Comparison of ENCODE assay signal across 8 mouse cellular contexts in genomic region chr10:44267426-44268142, GRCm38 (mm10). TPM values are rescaled to one million over a fixed set of nuclear protein-coding genes. Genes with fewer than 3 reads are reported as not detected.
A peak's percentile ranks its signal among the peaks of the same experiment; 100 is the strongest.
DNase-seq lines count a peak whose midpoint lies in the region; ATAC-seq and TF ChIP-seq lines count a peak whose summit lies in the region.

No protein-coding gene starts in this region.

- no peak overlapping the region for H3K27ac ChIP-seq in cortical plate, adult 2 months (ENCODE audit: insufficient read depth, low read length)
- peak overlapping the region; percentile 62 for H3K27ac ChIP-seq in hindbrain, postnatal 0 days
- H3K27ac ChIP-seq in midbrain, embryonic 13.5 days: 0 out of 2 replicates have a peak overlapping the region, but pooled peaks have one; percentile 54

- TF ChIP-seq POLR2A in cortical plate, adult 2 months (IDR thresholded peaks at IDR 0.05; ENCODE audit: extremely low read depth, insufficient read depth, low read length): no peak

- H3K4me2 ChIP-seq in hindbrain, postnatal 0 days (ENCODE audit: low read depth, low read length): peak overlapping the region; percentile 94
- H3K4me2 ChIP-seq in midbrain, embryonic 13.5 days (replicated peaks): peak overlapping the region; percentile 77

- peak overlapping the region; percentile 55 for H3ac ChIP-seq in C2C12 (ENCODE audit: control insufficient read depth, insufficient read length, low read depth)

- H3K4me1 ChIP-seq in cortical plate, adult 2 months (ENCODE audit: control insufficient read depth, insufficient read depth, low read length): peaks cover 2% of the 10 kb centered on the region; the same call in 1 of the 2 replicates
- peaks cover 7% of the 10 kb centered on the region for H3K4me1 ChIP-seq in hindbrain, postnatal 0 days (ENCODE audit: insufficient read depth, low read length)
- peaks cover 31% of the 10 kb centered on the region for H3K4me1 ChIP-seq in midbrain, embryonic 13.5 days (replicated peaks)

- ATAC-seq in hindbrain, postnatal 0 days: peak; percentile 25
- ATAC-seq in midbrain, embryonic 13.5 days: peak; percentile 18

- H3K4me3 ChIP-seq in C2C12 (ENCODE audit: insufficient read depth, poor library complexity, severe bottlenecking): peak overlapping the region; percentile 76
- H3K4me3 ChIP-seq in cortical plate, adult 2 months (ENCODE audit: insufficient read depth, low read length): peak overlapping the region; percentile 58
- H3K4me3 ChIP-seq in hindbrain, postnatal 0 days (ENCODE audit: low read length): peak overlapping the region; percentile 96
- H3K4me3 ChIP-seq in midbrain, embryonic 13.5 days (replicated peaks): peak overlapping the region; percentile 64

- DNase-seq in cerebellum, adult 9-11 months: peak; percentile 21
- DNase-seq in cerebellum, adult 11-12 months: no peak
- DNase-seq in hindbrain, postnatal 0 days (ENCODE audit: low spot score): no peak
- no peak for DNase-seq in urinary bladder, postnatal 14 days (ENCODE audit: low spot score)
- DNase-seq in embryo, embryonic 10 days (ENCODE audit: low spot score): no peak

- H3K9ac ChIP-seq in hindbrain, postnatal 0 days (replicated peaks; ENCODE audit: low read length): peak overlapping the region; percentile 80
- H3K9ac ChIP-seq in midbrain, embryonic 13.5 days (replicated peaks): peak overlapping the region; percentile 62

- no peaks in the 10 kb centered on the region for H3K27me3 ChIP-seq in C2C12 (ENCODE audit: control insufficient read depth, insufficient read depth, insufficient read length)
- no peaks in the 10 kb centered on the region for H3K27me3 ChIP-seq in hindbrain, postnatal 0 days (ENCODE audit: insufficient read depth, low read length)
- no peaks in the 10 kb centered on the region for H3K27me3 ChIP-seq in midbrain, embryonic 13.5 days

- no peaks in the 10 kb centered on the region for H3K9me3 ChIP-seq in hindbrain, postnatal 0 days (ENCODE audit: low read length)
- no peaks in the 10 kb centered on the region for H3K9me3 ChIP-seq in midbrain, embryonic 13.5 days

- peaks cover 13% of the 10 kb centered on the region for H3K36me3 ChIP-seq in C2C12 (ENCODE audit: control insufficient read depth, insufficient read depth)
- H3K36me3 ChIP-seq in hindbrain, postnatal 0 days (ENCODE audit: insufficient read depth, low read length): no peaks in the 10 kb centered on the region
- no peaks in the 10 kb centered on the region for H3K36me3 ChIP-seq in midbrain, embryonic 13.5 days

- H3K79me3 ChIP-seq in C2C12 (ENCODE audit: low read depth): peaks cover 41% of the 10 kb centered on the region

- TF ChIP-seq CTCF in C2C12 (IDR thresholded peaks at IDR 0.05; ENCODE audit: control insufficient read depth, insufficient read depth, insufficient read length): no peak
- TF ChIP-seq CTCF in cortical plate, adult 2 months (IDR thresholded peaks at IDR 0.05; ENCODE audit: extremely low read depth, insufficient read depth, low read length): no peak
- TF ChIP-seq CTCF in hindbrain, postnatal 0 days (IDR thresholded peaks at IDR 0.05; ENCODE audit: low read depth): no peak

- 8% methylated on average over 11 of the region's 11 CpGs for WGBS in hindbrain, postnatal 0 days
- WGBS in midbrain, embryonic 13.5 days: 14% methylated on average over 11 of the region's 11 CpGs

- peaks cover 53% of the 10 kb centered on the region for H3K79me2 ChIP-seq in C2C12 (ENCODE audit: control insufficient read depth, insufficient read depth)

TF ChIP-seq in C2C12, 6 proteins besides CTCF, POLR2A, EP300 and RAD21:
- TF ChIP-seq MYOG (IDR thresholded peaks at IDR 0.05; ENCODE audit: control insufficient read depth, extremely low read depth, insufficient read length): no peak
- no peak for TF ChIP-seq MAX (IDR thresholded peaks at IDR 0.05)
- no peak for TF ChIP-seq FOSL1 (IDR thresholded peaks at IDR 0.05; ENCODE audit: insufficient read depth, low read length, poor library complexity, severe bottlenecking)
- TF ChIP-seq MYOD1 (IDR thresholded peaks at IDR 0.05; ENCODE audit: control insufficient read depth, insufficient read length, low read depth): no peak
- TF ChIP-seq CEBPB (IDR thresholded peaks at IDR 0.05; ENCODE audit: low read depth): no peak
- TF ChIP-seq USF1 (IDR thresholded peaks at IDR 0.05; ENCODE audit: low read depth): no peak
TF ChIP-seq in C2C12: peak in this region for 0.

RNA-seq across cellular contexts. Expression of gene Atg5, which starts 0.6 kb away (rescaled TPM):
- polyA plus RNA-seq in C2C12 (2012; fragmentation: generic; extraction: Trizol): 13.6 TPM
- 18.2 TPM in 2 replicates for polyA plus RNA-seq in cortical plate, adult 2 months (2012; rRNA removed)
- total RNA-seq in hindbrain, postnatal 0 days (2014; rRNA removed): 23.4 and 24.7 TPM in 2 replicates
- polyA plus RNA-seq in hindbrain, postnatal 0 days (2015; fragmentation: Nextera tagmentation; extraction: Ambion mirVana): 48.2 and 48.7 TPM in 2 replicates
- polyA plus RNA-seq in midbrain, embryonic 13.5 days (2015; fragmentation: Nextera tagmentation; extraction: Ambion mirVana): 51.9 and 53.5 TPM in 2 replicates
